Mouse (Mus musculus) heart, embryonic 12.5 days (tissue): ENCODE results near the gene Mfap4. TPM values are rescaled to one million over a fixed set of nuclear protein-coding genes. Genes with fewer than 3 reads are reported as not detected.

Experiments
- ATAC-seq: fragments of 200-750 bp; cut with Nextera tagmentation; 2 replicates; pipeline ENCODE4 v1.8.0; 2017; ENCODE audit warnings: moderate TSS enrichment, moderate library complexity; ENCODE audit not compliant: insufficient number of reproducible peaks, low FRiP score
- H3K27ac ChIP-seq: fragments of 300-500 bp; sonication (generic); 2 replicates; pipeline ENCODE4 v1.5.1; 2016; ENCODE audit warnings: mild to moderate bottlenecking, moderate library complexity; ENCODE audit not compliant: poor library complexity, severe bottlenecking
- H3K27me3 ChIP-seq: fragments of 300-500 bp; sonication (generic); replicated peaks from 2 replicates; pipeline ENCODE4 v1.6.1; 2016; ENCODE audit warnings: mild to moderate bottlenecking, moderate library complexity
- H3K36me3 ChIP-seq: fragments of 300-500 bp; sonication (generic); 2 replicates; pipeline ENCODE4 v1.6.1; 2016; ENCODE audit warnings: mild to moderate bottlenecking, moderate library complexity
- H3K4me1 ChIP-seq: fragments of 300-500 bp; sonication (generic); replicated peaks from 2 replicates; pipeline ENCODE4 v1.6.1; 2016; ENCODE audit warnings: mild to moderate bottlenecking
- H3K4me2 ChIP-seq: fragments of 300-500 bp; sonication (generic); 2 replicates; pipeline ENCODE4 v1.6.1; 2016; ENCODE audit warnings: mild to moderate bottlenecking, moderate library complexity
- H3K4me3 ChIP-seq: fragments of 300-500 bp; sonication (generic); 2 replicates; pipeline ENCODE4 v1.5.1; 2016; ENCODE audit warnings: mild to moderate bottlenecking
- H3K9ac ChIP-seq: fragments of 300-500 bp; sonication (generic); 2 replicates; pipeline ENCODE4 v1.6.1; 2016; ENCODE audit warnings: mild to moderate bottlenecking, moderate library complexity
- H3K9me3 ChIP-seq: fragments of 300-500 bp; sonication (generic); replicated peaks from 2 replicates; pipeline ENCODE4 v1.6.1; 2016; ENCODE audit warnings: mild to moderate bottlenecking, moderate library complexity
- WGBS: fragments of 180-500 bp; shearing (Covaris S2); methylation state at CpG from one replicate; pipeline ENCODE4 v1.1.7; 2016; 5-methylcytosine and 5-hydroxymethylcytosine counted together
- polyA plus RNA-seq: library from polyadenylated mRNA; unstranded; fragments of >200 nt; fragmentation: Nextera tagmentation; extraction: Ambion mirVana; gene quantifications from 2 replicates; pipeline ENCODE4 v1.2.1, GENCODE M21; 2016

Gene Mfap4
- polyA plus RNA-seq: 72.4 and 76.0 TPM in 2 replicates

- peak within 1 kb of the TSS; percentile 34 for H3K4me3 ChIP-seq
- H3K4me2 ChIP-seq: peak within 1 kb of the TSS; percentile 55
- no peaks in the 10 kb centered on the region for H3K27me3 ChIP-seq
- peaks cover 49% of the 10 kb centered on the region for H3K4me1 ChIP-seq
- H3K9ac ChIP-seq: peak within 1 kb of the TSS; percentile 65
- no peaks in the 10 kb centered on the region for H3K9me3 ChIP-seq
- H3K36me3 ChIP-seq: peaks cover 22% of the 10 kb centered on the region
- ATAC-seq: peak; percentile 63
- peak within 1 kb of the TSS; percentile 89 for H3K27ac ChIP-seq
- WGBS: 21% methylated on average over 20 of the region's 20 CpGs
Observed at GRCm38 (mm10) chr11:61484613-61485540, at the start of gene Mfap4. Gene Mfap4, plus strand, starts transcription at chr11:61485431.

GRCm38 (mm10) chr11:61436298-61436697 is 48.9 kb upstream of the Mfap4 start:
- H3K4me1 ChIP-seq: no peaks in the 10 kb centered on the region
- no peaks in the 10 kb centered on the region for H3K9me3 ChIP-seq
- no peak for ATAC-seq
- no peak overlapping the region for H3K4me3 ChIP-seq
- WGBS: 55% methylated on average over 2 of the region's 2 CpGs
- H3K27ac ChIP-seq: no peak overlapping the region
- no peaks in the 10 kb centered on the region for H3K27me3 ChIP-seq
- no peaks in the 10 kb centered on the region for H3K36me3 ChIP-seq
- no peak overlapping the region for H3K4me2 ChIP-seq
- no peak overlapping the region for H3K9ac ChIP-seq

GRCm38 (mm10) chr11:61439170-61439569 is 46.1 kb upstream of the Mfap4 start:
- H3K4me1 ChIP-seq: no peaks in the 10 kb centered on the region
- no peaks in the 10 kb centered on the region for H3K9me3 ChIP-seq
- H3K4me3 ChIP-seq: no peak overlapping the region
- H3K4me2 ChIP-seq: no peak overlapping the region
- 56% methylated on average over 3 of the region's 3 CpGs for WGBS
- no peak for ATAC-seq
- H3K36me3 ChIP-seq: no peaks in the 10 kb centered on the region
- no peak overlapping the region for H3K9ac ChIP-seq
- no peak overlapping the region for H3K27ac ChIP-seq
- H3K27me3 ChIP-seq: no peaks in the 10 kb centered on the region

- no peak overlapping the region for H3K4me3 ChIP-seq
- H3K4me2 ChIP-seq: no peak overlapping the region
- WGBS: 84% methylated on average over 4 of the region's 4 CpGs
- no peaks in the 10 kb centered on the region for H3K27me3 ChIP-seq
- H3K9ac ChIP-seq: no peak overlapping the region
- no peak overlapping the region for H3K27ac ChIP-seq
- H3K4me1 ChIP-seq: no peaks in the 10 kb centered on the region
- no peaks in the 10 kb centered on the region for H3K36me3 ChIP-seq
- ATAC-seq: no peak
- H3K9me3 ChIP-seq: no peaks in the 10 kb centered on the region
Observed at GRCm38 (mm10) chr11:61440416-61440815, 44.8 kb upstream of the Mfap4 start.

- Histone ChIP-seq H3K36me3 (no peaks in the 10 kb centered on the region), H3K4me2 (no peak overlapping the region), H3K9me3 (no peaks in the 10 kb centered on the region), H3K4me3 (no peak overlapping the region), H3K4me1 (no peaks in the 10 kb centered on the region), H3K27me3 (no peaks in the 10 kb centered on the region), H3K9ac (no peak overlapping the region), H3K27ac (no peak overlapping the region)
- 81% methylated on average over 7 of the region's 7 CpGs for WGBS
- ATAC-seq: no peak
Observed at GRCm38 (mm10) chr11:61441670-61442069, 43.6 kb upstream of the Mfap4 start.

- H3K27me3 ChIP-seq: peaks cover 4% of the 10 kb centered on the region; the same call in 1 of the 2 replicates
- H3K4me3 ChIP-seq: no peak overlapping the region
- H3K4me1 ChIP-seq: peaks cover 10% of the 10 kb centered on the region; the same call in 1 of the 2 replicates
- H3K4me2 ChIP-seq: no peak overlapping the region
- ATAC-seq: no peak
- no peak overlapping the region for H3K9ac ChIP-seq
- no peaks in the 10 kb centered on the region for H3K36me3 ChIP-seq
- H3K9me3 ChIP-seq: no peaks in the 10 kb centered on the region
- no peak overlapping the region for H3K27ac ChIP-seq
- 80% methylated on average over 6 of the region's 6 CpGs for WGBS
Observed at GRCm38 (mm10) chr11:61443807-61444206, 41.4 kb upstream of the Mfap4 start.

- no peaks in the 10 kb centered on the region for H3K36me3 ChIP-seq
Observed at GRCm38 (mm10) chr11:61447296-61447695, 37.9 kb upstream of the Mfap4 start.

GRCm38 (mm10) chr11:61448041-61448440 is 37.2 kb upstream of the Mfap4 start:
- Histone ChIP-seq H3K27ac (no peak overlapping the region), H3K36me3 (no peaks in the 10 kb centered on the region), H3K9me3 (no peaks in the 10 kb centered on the region), H3K27me3 (peaks cover 38% of the 10 kb centered on the region), H3K9ac (no peak overlapping the region), H3K4me2 (no peak overlapping the region), H3K4me3 (no peak overlapping the region), H3K4me1 (peaks cover 11% of the 10 kb centered on the region; the same call in 1 of the 2 replicates)
- WGBS: 43% methylated on average over 5 of the region's 5 CpGs
- no peak for ATAC-seq

More at GRCm38 (mm10) chr11:61447296-61447695, 37.9 kb upstream of the Mfap4 start:
- no peaks in the 10 kb centered on the region for H3K9me3 ChIP-seq
- H3K4me2 ChIP-seq: no peak overlapping the region
- no peak overlapping the region for H3K4me3 ChIP-seq
- ATAC-seq: no peak
- no peak overlapping the region for H3K9ac ChIP-seq
- peaks cover 10% of the 10 kb centered on the region; the same call in 1 of the 2 replicates for H3K4me1 ChIP-seq
- H3K27ac ChIP-seq: no peak overlapping the region
- 88% methylated on average over 8 of the region's 8 CpGs for WGBS
- peaks cover 31% of the 10 kb centered on the region for H3K27me3 ChIP-seq

GRCm38 (mm10) chr11:61448599-61449225 is 36.5 kb upstream of the Mfap4 start:
- Histone ChIP-seq H3K27me3 (peaks cover 43% of the 10 kb centered on the region), H3K36me3 (no peaks in the 10 kb centered on the region), H3K27ac (no peak overlapping the region), H3K4me1 (peaks cover 18% of the 10 kb centered on the region), H3K4me2 (no peak overlapping the region), H3K4me3 (no peak overlapping the region), H3K9ac (0 out of 2 replicates have a peak overlapping the region, but pooled peaks have one; percentile 5), H3K9me3 (no peaks in the 10 kb centered on the region)
- no peak for ATAC-seq
- 82% methylated on average over 9 of the region's 9 CpGs for WGBS

- peaks cover 23% of the 10 kb centered on the region for H3K4me1 ChIP-seq
- no peak overlapping the region for H3K27ac ChIP-seq
- ATAC-seq: no peak
- no peak overlapping the region for H3K4me2 ChIP-seq
- no peak overlapping the region for H3K4me3 ChIP-seq
- no peak overlapping the region for H3K9ac ChIP-seq
- no peaks in the 10 kb centered on the region for H3K36me3 ChIP-seq
- WGBS: 66% methylated on average over 24 of the region's 24 CpGs
- peaks cover 43% of the 10 kb centered on the region for H3K27me3 ChIP-seq
- no peaks in the 10 kb centered on the region for H3K9me3 ChIP-seq
Observed at GRCm38 (mm10) chr11:61449499-61450292, 35.5 kb upstream of the Mfap4 start.
